Mouse (Mus musculus): ENCODE measurements around the gene Ccdc146.
A peak's percentile ranks its signal among the peaks of the same experiment; 100 is the strongest.
"Not testable (repeated sequence)": the region's sequence is repeated elsewhere in the genome, so short reads cannot be mapped to it uniquely, and the experiment has no call there.

Ccdc146 gene

DNA sequence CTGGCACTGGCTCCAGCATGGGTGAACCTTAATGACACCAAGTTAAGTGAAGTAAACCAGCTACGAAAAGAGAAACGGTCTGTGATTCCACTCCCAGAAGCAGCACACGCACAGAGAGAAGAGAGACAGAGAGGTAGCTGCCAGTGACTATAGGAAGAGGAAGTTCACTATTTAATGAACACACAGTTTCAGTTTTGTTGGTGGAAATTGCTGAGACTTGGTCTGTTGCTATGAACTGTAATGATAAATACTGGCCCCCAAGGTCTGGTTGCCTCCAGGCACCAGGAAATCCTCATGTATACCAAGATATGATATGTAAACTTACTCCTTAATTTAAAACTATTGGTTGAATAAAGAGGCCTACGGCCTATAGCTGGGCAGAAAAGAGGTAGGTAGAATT is 38.0 kb downstream of the Ccdc146 start:
- no peak for DNase-seq (ENCODE audit: low spot score)

DNA sequence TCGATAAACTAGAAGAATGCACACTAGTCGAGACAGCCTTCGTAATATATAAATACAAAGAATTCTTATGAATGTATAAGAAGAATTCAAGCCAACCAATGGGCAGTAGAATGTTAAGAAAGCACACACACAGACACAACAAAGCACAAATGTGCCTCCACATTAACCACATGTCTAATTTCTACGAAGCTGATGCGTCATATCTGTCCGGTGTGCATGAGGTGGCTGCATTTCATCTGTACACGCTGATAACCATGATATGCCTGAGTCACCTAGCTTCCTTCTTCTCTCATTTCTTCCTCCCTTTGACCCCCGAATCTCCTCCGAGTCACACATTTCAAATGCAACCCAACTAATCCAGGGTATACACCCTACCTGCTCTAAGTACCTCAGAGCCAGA is 39.5 kb downstream of the Ccdc146 start:
- no peak for DNase-seq (ENCODE audit: low spot score)

DNA sequence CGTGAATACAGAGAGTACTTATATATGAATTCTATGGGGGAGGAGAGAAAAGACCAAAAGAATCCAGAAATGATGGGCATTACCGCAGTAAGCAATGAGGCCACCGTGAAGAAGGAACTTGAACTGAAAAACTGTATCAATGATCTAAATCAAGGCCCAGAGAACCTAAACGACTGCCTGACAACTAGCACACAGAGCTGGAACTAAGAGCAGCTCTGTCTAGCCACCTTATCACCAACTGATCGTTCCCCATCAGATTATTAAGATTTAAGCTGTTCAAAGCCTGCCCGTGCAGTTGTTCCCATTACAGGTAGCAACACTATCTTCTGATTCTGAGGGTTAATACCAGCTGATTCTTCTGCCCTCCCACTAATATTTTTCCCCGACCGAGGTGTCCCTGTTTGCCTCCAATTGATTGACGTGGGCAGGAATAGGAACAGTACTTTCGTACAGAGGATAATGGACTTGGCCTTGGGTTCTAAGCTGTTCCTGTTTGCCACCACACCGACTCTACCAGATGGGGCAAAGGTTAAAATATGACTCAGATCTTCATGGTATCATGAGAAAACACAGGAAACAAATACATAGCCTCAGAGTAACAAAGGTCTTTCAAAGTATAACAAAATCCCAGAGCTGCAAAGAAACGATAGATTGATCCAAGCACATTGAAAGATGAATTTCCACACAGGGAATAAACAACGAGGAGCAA is 40.1 kb downstream of the Ccdc146 start:
- no peak for DNase-seq (ENCODE audit: low spot score)

GRCm38 (mm10) chr5:21383392-21384251 is 40.9 kb downstream of the Ccdc146 start:
- DNase-seq (ENCODE audit: low spot score) = no peak

- DNase-seq (ENCODE audit: low spot score) = no peak
Measured at GRCm38 (mm10) chr5:21382678-21383077, 41.8 kb downstream of the Ccdc146 start.

DNA sequence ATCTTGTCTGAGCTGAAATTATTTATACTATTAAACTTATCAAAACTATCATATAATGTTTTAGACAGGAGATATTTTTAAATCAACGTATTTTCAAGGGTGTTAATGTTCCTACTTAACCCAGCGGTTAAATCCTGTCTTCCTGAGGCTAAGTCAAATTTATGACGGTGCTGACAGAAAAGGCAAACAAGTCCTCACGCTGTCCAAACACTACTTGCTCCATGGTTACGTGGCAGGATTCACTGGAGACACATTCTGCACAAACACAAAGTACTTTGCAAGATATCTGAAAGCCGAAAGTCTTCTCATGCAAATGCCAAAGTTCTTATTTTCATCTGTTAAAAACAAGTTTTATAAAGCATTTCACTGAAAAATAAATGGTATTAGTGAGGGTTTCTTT is 42.5 kb downstream of the Ccdc146 start:
- no peak for DNase-seq (ENCODE audit: low spot score)

DNA sequence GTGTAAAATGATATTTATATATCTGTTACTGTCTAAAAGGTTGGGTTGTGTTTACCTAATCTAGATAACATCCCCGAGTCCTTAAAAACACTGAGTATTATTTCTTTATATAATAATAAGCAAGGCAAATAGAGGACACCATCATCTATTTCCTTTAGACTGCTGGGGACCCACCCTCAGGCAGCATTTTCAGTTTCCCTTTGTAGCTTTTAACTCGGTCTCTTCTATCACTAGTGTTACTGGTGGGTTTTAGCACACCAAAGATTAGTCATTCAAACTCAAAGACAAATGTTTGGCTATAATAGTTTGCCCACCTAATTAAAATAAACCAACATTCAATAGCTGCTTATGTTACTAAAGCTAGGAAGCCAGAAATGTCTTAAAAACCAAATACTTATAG is 46.1 kb downstream of the Ccdc146 start:
- no peak for DNase-seq (ENCODE audit: low spot score)

- DNase-seq (ENCODE audit: low spot score) = no peak
Measured at GRCm38 (mm10) chr5:21376935-21377334, 47.5 kb downstream of the Ccdc146 start.

- no peak for DNase-seq (ENCODE audit: low spot score)
Measured at GRCm38 (mm10) chr5:21373180-21373518, 51.3 kb downstream of the Ccdc146 start.

- DNase-seq (ENCODE audit: low spot score) = peak; percentile 55
Measured at GRCm38 (mm10) chr5:21372493-21373179, 51.8 kb downstream of the Ccdc146 start, which contains the start of gene Fgl2. Gene Fgl2, plus strand, starts transcription at chr5:21372642.

DNA sequence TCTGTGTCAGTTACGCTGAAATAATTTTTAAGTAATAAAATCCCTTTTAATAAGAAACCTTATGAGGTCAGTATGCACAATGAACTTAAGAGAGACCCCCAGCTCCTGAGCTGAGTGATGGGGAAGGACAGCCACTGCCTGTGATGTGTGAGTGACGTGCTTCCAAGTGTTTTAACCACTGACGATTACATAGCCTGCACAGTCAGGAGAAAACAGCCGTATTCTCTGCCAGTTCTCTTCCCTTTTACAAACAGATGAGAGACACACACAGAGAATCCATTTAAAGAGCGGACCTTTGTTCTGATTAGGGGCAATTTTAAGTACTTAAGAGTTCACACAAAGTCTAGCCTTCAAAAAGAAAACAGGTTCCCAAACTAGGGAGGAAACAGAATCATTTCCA is 52.6 kb downstream of the Ccdc146 start:
- no peak for DNase-seq (ENCODE audit: low spot score)

- no peak for DNase-seq (ENCODE audit: low spot score)
Measured at GRCm38 (mm10) chr5:21370218-21370947, 54.1 kb downstream of the Ccdc146 start.

- DNase-seq (ENCODE audit: low spot score) = no peak
Measured at GRCm38 (mm10) chr5:21367514-21367913, 57.0 kb downstream of the Ccdc146 start.

DNA sequence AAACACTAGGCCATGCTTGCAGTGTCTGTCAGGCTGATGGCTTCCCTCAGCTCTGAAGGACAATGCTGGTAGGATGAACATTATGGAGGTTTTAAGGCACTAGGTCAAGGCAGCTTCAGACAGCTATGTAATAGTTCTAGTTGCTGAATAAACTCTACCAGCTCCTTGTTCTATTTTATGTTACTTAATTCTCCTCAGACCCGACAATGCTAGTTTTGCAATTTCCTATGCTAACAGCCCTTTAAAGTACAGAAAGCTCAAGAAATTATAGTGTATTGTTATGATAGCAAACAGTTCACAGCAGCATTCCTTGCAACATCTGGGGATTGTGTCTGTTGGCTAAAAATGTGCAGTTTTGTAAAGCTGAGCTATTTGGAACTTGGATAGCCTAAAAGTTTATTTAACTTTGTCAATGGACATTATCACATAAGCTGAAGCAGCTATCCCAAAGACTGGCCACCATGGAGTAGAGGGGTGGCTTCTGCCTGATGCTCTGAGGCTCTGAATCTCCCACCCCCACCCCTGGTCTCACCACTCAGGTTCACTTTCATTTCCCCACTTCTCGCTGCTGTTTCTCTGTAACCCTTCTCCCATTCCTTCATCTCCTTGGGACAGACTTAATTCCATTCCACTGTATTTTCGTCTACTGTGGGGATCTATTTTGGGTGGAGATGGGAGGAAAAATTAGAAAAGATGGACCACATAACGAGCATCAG is 58.0 kb downstream of the Ccdc146 start:
- DNase-seq (ENCODE audit: low spot score) = no peak

GRCm38 (mm10) chr5:21363343-21363742 is 61.1 kb downstream of the Ccdc146 start:
- no peak for DNase-seq (ENCODE audit: low spot score)

DNA sequence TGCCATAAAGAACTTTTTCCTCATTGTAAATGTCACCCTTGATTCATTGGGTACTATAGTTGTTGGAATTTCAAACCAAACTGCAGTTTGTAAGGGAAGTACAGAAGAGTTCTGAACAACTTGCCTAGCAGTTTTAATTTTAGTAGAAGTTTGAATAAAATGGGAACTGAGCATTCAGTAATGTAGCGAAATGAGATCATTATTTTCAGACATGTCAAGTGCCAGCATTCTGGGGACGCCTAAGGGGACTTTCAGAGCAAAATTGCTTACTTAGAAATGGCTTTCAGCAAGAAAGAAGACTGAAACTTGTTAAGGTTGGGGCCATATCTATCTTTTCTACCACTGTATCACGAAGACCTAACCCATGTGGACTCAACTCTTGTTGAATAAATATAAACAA is 65.8 kb downstream of the Ccdc146 start:
- no peak for DNase-seq (ENCODE audit: low spot score)

DNA sequence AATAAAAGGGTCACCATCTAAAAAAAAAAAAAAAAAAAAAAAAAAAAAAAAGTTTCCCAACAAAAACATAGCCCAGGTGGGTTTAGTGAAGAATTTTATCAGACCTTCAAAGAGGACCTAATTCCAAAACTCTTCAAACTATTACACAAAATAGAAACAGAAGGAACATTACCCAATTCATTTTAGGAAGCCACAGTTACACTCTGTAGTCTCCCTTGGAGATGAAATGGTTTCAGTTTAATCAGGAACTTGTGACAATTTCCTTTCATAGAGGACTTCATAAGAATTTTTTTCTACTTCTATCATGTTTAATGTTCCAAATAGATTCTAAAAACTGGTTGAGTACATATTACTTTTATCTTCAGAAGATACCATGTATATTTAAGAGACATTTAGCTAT is 72.8 kb downstream of the Ccdc146 start:
- no peak for DNase-seq (ENCODE audit: low spot score)

GRCm38 (mm10) chr5:21348366-21348765 is 76.1 kb downstream of the Ccdc146 start:
- DNase-seq (ENCODE audit: low spot score) = no peak

DNA sequence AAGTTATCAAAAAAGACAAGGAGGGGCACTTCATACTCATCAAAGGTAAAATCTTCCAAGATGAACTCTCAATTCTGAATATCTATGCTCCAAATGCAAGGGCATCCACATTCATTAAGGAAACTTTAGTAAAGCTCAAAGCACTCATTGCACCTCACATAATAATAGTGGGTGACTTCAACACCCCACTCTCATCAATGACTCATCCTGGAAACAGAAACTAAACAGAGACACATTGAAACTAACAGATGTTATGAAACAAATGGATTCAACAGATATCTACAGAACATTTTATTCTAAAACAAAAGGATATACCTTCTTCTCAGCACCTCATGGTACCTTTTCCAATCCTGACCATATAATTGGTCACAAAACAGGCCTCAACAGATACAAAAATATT is 82.2 kb downstream of the Ccdc146 start:
- DNase-seq (ENCODE audit: low spot score) = not testable (repeated sequence)

GRCm38 (mm10) chr5:21332119-21332518 is 92.4 kb downstream of the Ccdc146 start:
- DNase-seq (ENCODE audit: low spot score) = peak; percentile 22

DNA sequence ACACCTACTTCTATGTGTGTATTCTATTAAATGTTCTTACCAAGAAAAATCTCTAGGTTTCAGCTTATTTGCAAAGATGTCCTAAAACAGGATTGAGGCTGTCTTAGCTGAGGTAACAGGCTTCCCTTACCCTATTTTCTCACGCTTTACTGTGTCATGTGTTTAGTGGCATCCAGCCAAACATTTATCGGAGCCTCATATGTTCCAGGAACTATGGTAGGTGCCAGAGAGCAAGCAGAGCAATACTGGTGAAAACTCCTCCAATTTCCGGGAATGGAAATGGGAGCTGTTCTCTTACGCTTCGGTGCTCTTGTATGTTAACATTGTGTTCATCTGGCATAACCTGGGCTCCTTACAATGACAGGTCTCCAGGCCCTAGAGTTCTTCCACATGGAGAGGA is 92.8 kb downstream of the Ccdc146 start:
- DNase-seq (ENCODE audit: low spot score) = peak; percentile 39

Data from lung, postnatal 25 days (tissue).